Mouse (Mus musculus): Measurements from ENCODE around the gene Pou2f1.

GRCm38 (mm10) chr1:165913720-165914415 lies 88.6 kb downstream of the Pou2f1 start:
- TF ChIP-seq POLR2A (IDR thresholded peaks at IDR 0.05; ENCODE audit: insufficient read depth, low read length) (no peak), CTCF (IDR thresholded peaks at IDR 0.05; ENCODE audit: low read depth, low read length) (no peak)
